Mouse (Mus musculus): ENCODE data around the gene Gm572.

DNA sequence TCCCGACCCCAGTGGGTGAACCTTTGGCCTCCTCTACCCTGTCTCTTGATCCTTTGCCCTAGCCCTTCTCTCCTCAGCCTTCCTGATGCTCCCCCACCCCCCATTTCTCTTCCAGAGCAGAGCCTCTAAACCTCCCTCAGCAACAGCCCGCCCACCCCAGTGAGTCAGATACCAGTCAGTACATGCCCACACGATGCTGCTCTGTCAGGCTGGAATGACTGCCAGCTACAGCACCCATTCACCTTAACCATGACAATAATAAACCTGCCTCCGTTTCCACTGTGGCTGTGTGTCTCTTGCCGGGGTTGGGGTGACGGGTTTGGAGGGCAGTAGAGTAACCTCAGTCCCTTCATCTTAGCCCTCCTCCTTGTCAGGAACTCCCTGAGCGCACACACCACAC, 39.0 kb upstream of the Gm572 start:
- TF ChIP-seq POLR2A (IDR thresholded peaks at IDR 0.05; ENCODE audit: control insufficient read depth in 1 of 2, insufficient read depth in 1 of 2, low read depth in 1 of 2, low read length in 2 of 2, poor library complexity in 1 of 2) (no peak), TBP (IDR thresholded peaks at IDR 0.05; ENCODE audit: low read depth, low read length) (no peak)

Measured in MEL (cell line).